Mouse (Mus musculus) kidney, embryonic 15.5 days (tissue): ENCODE data around the gene St6gal1. TPM values are rescaled to one million over a fixed set of nuclear protein-coding genes. Genes with fewer than 3 reads are reported as not detected.

Experiments used
- ATAC-seq: fragments of 200-750 bp; cut with Nextera tagmentation; replicated peaks from 2 replicates; pipeline ENCODE4 v1.8.0; 2017; ENCODE audit warnings: moderate TSS enrichment; ENCODE audit not compliant: low FRiP score
- H3K27ac ChIP-seq: fragments of 300-500 bp; sonication (generic); 2 replicates; pipeline ENCODE4 v1.5.1; 2015; ENCODE audit warnings: mild to moderate bottlenecking, inconsistent platforms
- H3K27me3 ChIP-seq: fragments of 300-500 bp; sonication (generic); 2 replicates; pipeline ENCODE4 v1.6.1; 2015; ENCODE audit warnings: inconsistent platforms
- H3K36me3 ChIP-seq: fragments of 300-500 bp; sonication (generic); 2 replicates; pipeline ENCODE4 v1.6.1; 2015; ENCODE audit warnings: inconsistent platforms
- H3K4me1 ChIP-seq: fragments of 300-500 bp; sonication (generic); 2 replicates; pipeline ENCODE4 v1.6.1; 2015; ENCODE audit warnings: inconsistent platforms
- H3K4me2 ChIP-seq: fragments of 300-500 bp; sonication (generic); 2 replicates; pipeline ENCODE4 v1.6.1; 2015; ENCODE audit warnings: moderate library complexity, mild to moderate bottlenecking, inconsistent platforms
- H3K4me3 ChIP-seq: fragments of 300-500 bp; sonication (generic); replicated peaks from 2 replicates; pipeline ENCODE4 v1.5.1; 2015; ENCODE audit warnings: mild to moderate bottlenecking, inconsistent platforms
- H3K9ac ChIP-seq: fragments of 300-500 bp; sonication (generic); 2 replicates; pipeline ENCODE4 v1.6.1; 2015; ENCODE audit warnings: mild to moderate bottlenecking, inconsistent platforms
- H3K9me3 ChIP-seq: fragments of 300-500 bp; sonication (generic); replicated peaks from 2 replicates; pipeline ENCODE4 v1.6.1; 2016; ENCODE audit warnings: inconsistent platforms
- WGBS: fragments of 180-500 bp; shearing (Covaris S2); methylation state at CpG from one replicate; pipeline ENCODE4 v1.1.7; 2015; ENCODE audit warnings: mixed read lengths; 5-methylcytosine and 5-hydroxymethylcytosine counted together
- polyA plus RNA-seq: library from polyadenylated mRNA; unstranded; fragments of >200 nt; fragmentation: Nextera tagmentation; extraction: Ambion mirVana; gene quantifications from 2 replicates; pipeline ENCODE4 v1.2.1, GENCODE M21; 2015

St6gal1 gene
- polyA plus RNA-seq, 1 experiment from 2014 or later = 22.6 TPM

GRCm38 (mm10) chr16:23256638-23257037 is 32.1 kb downstream of the St6gal1 start:
- Histone ChIP-seq H3K27ac (no peak overlapping the region), H3K36me3 (no peaks in the 10 kb centered on the region), H3K4me3 (no peak overlapping the region), H3K4me2 (no peak overlapping the region), H3K9ac (no peak overlapping the region), H3K27me3 (no peaks in the 10 kb centered on the region), H3K4me1 (peaks cover 42% of the 10 kb centered on the region), H3K9me3 (no peaks in the 10 kb centered on the region)
- WGBS = 48% methylated on average over 7 of the region's 7 CpGs
- peak; percentile 52; the same call in 1 of the 2 replicates for ATAC-seq

GRCm38 (mm10) chr16:23258429-23258822 is 33.9 kb downstream of the St6gal1 start:
- ATAC-seq = no peak
- Histone ChIP-seq H3K27ac (peak overlapping the region; percentile 7; the same call in 1 of the 2 replicates), H3K9ac (0 out of 2 replicates have a peak overlapping the region, but pooled peaks have one; percentile 1), H3K36me3 (no peaks in the 10 kb centered on the region), H3K4me2 (no peak overlapping the region), H3K4me3 (no peak overlapping the region), H3K9me3 (no peaks in the 10 kb centered on the region), H3K4me1 (peaks cover 44% of the 10 kb centered on the region), H3K27me3 (no peaks in the 10 kb centered on the region)
- WGBS = 32% methylated on average over 7 of the region's 7 CpGs

GRCm38 (mm10) chr16:23258823-23259457 is 34.4 kb downstream of the St6gal1 start:
- Histone ChIP-seq H3K4me1 (peaks cover 41% of the 10 kb centered on the region), H3K9ac (0 out of 2 replicates have a peak overlapping the region, but pooled peaks have one; percentile 1), H3K4me3 (no peak overlapping the region), H3K27ac (peak overlapping the region; percentile 54; the same call in 1 of the 2 replicates), H3K4me2 (no peak overlapping the region), H3K27me3 (no peaks in the 10 kb centered on the region), H3K9me3 (no peaks in the 10 kb centered on the region), H3K36me3 (peaks cover 3% of the 10 kb centered on the region)
- 19% methylated on average over 4 of the region's 4 CpGs for WGBS
- peak; percentile 40; the same call in 1 of the 2 replicates for ATAC-seq

- 53% methylated on average over 3 of the region's 3 CpGs for WGBS
- peaks cover 9% of the 10 kb centered on the region for H3K36me3 ChIP-seq
- H3K27me3 ChIP-seq = no peaks in the 10 kb centered on the region
- H3K9me3 ChIP-seq = no peaks in the 10 kb centered on the region
- H3K9ac ChIP-seq = no peak overlapping the region
- ATAC-seq = no peak
- no peak overlapping the region for H3K4me2 ChIP-seq
- H3K4me1 ChIP-seq = peaks cover 41% of the 10 kb centered on the region
- peak overlapping the region; percentile 54; the same call in 1 of the 2 replicates for H3K27ac ChIP-seq
- H3K4me3 ChIP-seq = no peak overlapping the region
These were observed 35.0 kb downstream of the St6gal1 start for GRCm38 (mm10) chr16:23259580-23259979.

- ATAC-seq = no peak; the same call in 1 of the 2 replicates
- Histone ChIP-seq H3K9ac (no peak overlapping the region), H3K4me1 (peaks cover 39% of the 10 kb centered on the region), H3K9me3 (no peaks in the 10 kb centered on the region), H3K27ac (0 out of 2 replicates have a peak overlapping the region, but pooled peaks have one; percentile 34), H3K27me3 (no peaks in the 10 kb centered on the region), H3K4me2 (no peak overlapping the region), H3K36me3 (peaks cover 9% of the 10 kb centered on the region), H3K4me3 (no peak overlapping the region)
- WGBS = 40% methylated on average over 2 of the region's 10 CpGs
These were observed 37.7 kb downstream of the St6gal1 start for GRCm38 (mm10) chr16:23262131-23262768.

GRCm38 (mm10) chr16:23262846-23263245 is 38.3 kb downstream of the St6gal1 start:
- 50% methylated on average over 5 of the region's 5 CpGs for WGBS
- no peak for ATAC-seq

GRCm38 (mm10) chr16:23264999-23265398 is 40.5 kb downstream of the St6gal1 start:
- H3K27ac ChIP-seq = no peak overlapping the region; the same call in 1 of the 2 replicates
- 85% methylated on average over 12 of the region's 12 CpGs for WGBS
- no peak overlapping the region for H3K4me3 ChIP-seq

More at GRCm38 (mm10) chr16:23262846-23263245, 38.3 kb downstream of the St6gal1 start:
- H3K9ac ChIP-seq = no peak overlapping the region
- H3K4me1 ChIP-seq = peaks cover 35% of the 10 kb centered on the region
- H3K4me2 ChIP-seq = no peak overlapping the region
- no peaks in the 10 kb centered on the region for H3K27me3 ChIP-seq
- no peak overlapping the region for H3K27ac ChIP-seq
- H3K9me3 ChIP-seq = no peaks in the 10 kb centered on the region
- H3K4me3 ChIP-seq = no peak overlapping the region
- peaks cover 9% of the 10 kb centered on the region for H3K36me3 ChIP-seq

GRCm38 (mm10) chr16:23265481-23265880 is 40.9 kb downstream of the St6gal1 start:
- Histone ChIP-seq H3K4me1 (peaks cover 37% of the 10 kb centered on the region), H3K27ac (no peak overlapping the region; the same call in 1 of the 2 replicates), H3K9ac (no peak overlapping the region), H3K27me3 (no peaks in the 10 kb centered on the region), H3K9me3 (no peaks in the 10 kb centered on the region), H3K4me2 (no peak overlapping the region), H3K4me3 (no peak overlapping the region), H3K36me3 (peaks cover 9% of the 10 kb centered on the region)
- WGBS = 82% methylated on average over 6 of the region's 6 CpGs
- ATAC-seq = no peak

More at GRCm38 (mm10) chr16:23264999-23265398, 40.5 kb downstream of the St6gal1 start:
- Histone ChIP-seq H3K9ac (no peak overlapping the region), H3K4me1 (peaks cover 32% of the 10 kb centered on the region), H3K36me3 (peaks cover 9% of the 10 kb centered on the region), H3K27me3 (no peaks in the 10 kb centered on the region), H3K9me3 (no peaks in the 10 kb centered on the region), H3K4me2 (no peak overlapping the region)
- ATAC-seq = no peak

- WGBS = 94% methylated on average over 11 of the region's 11 CpGs
- Histone ChIP-seq H3K9ac (no peak overlapping the region), H3K27ac (no peak overlapping the region), H3K4me3 (no peak overlapping the region), H3K4me2 (no peak overlapping the region), H3K4me1 (peaks cover 45% of the 10 kb centered on the region), H3K27me3 (no peaks in the 10 kb centered on the region), H3K36me3 (peaks cover 9% of the 10 kb centered on the region), H3K9me3 (no peaks in the 10 kb centered on the region)
- no peak for ATAC-seq
These were observed 41.8 kb downstream of the St6gal1 start for GRCm38 (mm10) chr16:23266293-23266692.

- peaks cover 9% of the 10 kb centered on the region for H3K36me3 ChIP-seq
- H3K27ac ChIP-seq = no peak overlapping the region
- 88% methylated on average over 4 of the region's 4 CpGs for WGBS
- peaks cover 48% of the 10 kb centered on the region for H3K4me1 ChIP-seq
- no peak overlapping the region for H3K9ac ChIP-seq
- H3K9me3 ChIP-seq = no peaks in the 10 kb centered on the region
- no peak overlapping the region for H3K4me2 ChIP-seq
- ATAC-seq = no peak
- no peaks in the 10 kb centered on the region for H3K27me3 ChIP-seq
- H3K4me3 ChIP-seq = no peak overlapping the region
These were observed 42.4 kb downstream of the St6gal1 start for GRCm38 (mm10) chr16:23266896-23267295.

GRCm38 (mm10) chr16:23268231-23268630 is 43.7 kb downstream of the St6gal1 start:
- H3K36me3 ChIP-seq = peaks cover 9% of the 10 kb centered on the region
- H3K27me3 ChIP-seq = no peaks in the 10 kb centered on the region
- H3K4me3 ChIP-seq = no peak overlapping the region
- H3K27ac ChIP-seq = peak overlapping the region; percentile 87
- ATAC-seq = no peak
- H3K4me2 ChIP-seq = no peak overlapping the region
- no peak overlapping the region for H3K9ac ChIP-seq
- H3K4me1 ChIP-seq = peaks cover 54% of the 10 kb centered on the region
- WGBS = 84% methylated on average over 7 of the region's 7 CpGs
- no peaks in the 10 kb centered on the region for H3K9me3 ChIP-seq
